Mouse (Mus musculus) ES-CJ7 (cell line): Measurements from ENCODE around the gene Abhd5.

Experiments used
- DNase-seq: peaks from one replicate; pipeline ENCODE4 v3.0.0; 2011; ENCODE audit warnings: low read depth, low spot score

Gene Abhd5

GRCm38 (mm10) chr9:122351303-122352024 lies at the start of gene Abhd5:
TSS of gene Abhd5 (plus strand) at chr9:122351608.
- peak; percentile 91 for DNase-seq

DNA sequence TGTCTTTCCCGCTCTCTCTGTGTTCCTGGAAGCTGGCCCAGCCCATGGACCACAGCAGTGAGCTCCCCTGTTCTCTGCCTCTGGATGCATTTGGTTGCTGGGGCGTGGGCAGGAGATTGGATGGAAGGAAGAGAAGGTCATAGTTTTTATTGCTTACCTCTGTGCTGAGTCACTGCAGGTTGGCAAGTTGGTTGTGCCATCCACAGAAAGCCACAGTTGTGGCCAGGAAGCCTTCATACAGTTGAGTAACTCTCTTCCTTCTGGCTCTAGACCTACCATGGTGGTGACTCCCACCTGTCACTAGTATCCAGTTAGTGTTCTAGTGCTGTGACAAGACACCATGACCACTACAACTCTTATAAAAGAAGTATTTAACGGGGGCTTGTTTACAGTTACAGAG lies 46.1 kb upstream of the Abhd5 start:
- no peak for DNase-seq

DNA sequence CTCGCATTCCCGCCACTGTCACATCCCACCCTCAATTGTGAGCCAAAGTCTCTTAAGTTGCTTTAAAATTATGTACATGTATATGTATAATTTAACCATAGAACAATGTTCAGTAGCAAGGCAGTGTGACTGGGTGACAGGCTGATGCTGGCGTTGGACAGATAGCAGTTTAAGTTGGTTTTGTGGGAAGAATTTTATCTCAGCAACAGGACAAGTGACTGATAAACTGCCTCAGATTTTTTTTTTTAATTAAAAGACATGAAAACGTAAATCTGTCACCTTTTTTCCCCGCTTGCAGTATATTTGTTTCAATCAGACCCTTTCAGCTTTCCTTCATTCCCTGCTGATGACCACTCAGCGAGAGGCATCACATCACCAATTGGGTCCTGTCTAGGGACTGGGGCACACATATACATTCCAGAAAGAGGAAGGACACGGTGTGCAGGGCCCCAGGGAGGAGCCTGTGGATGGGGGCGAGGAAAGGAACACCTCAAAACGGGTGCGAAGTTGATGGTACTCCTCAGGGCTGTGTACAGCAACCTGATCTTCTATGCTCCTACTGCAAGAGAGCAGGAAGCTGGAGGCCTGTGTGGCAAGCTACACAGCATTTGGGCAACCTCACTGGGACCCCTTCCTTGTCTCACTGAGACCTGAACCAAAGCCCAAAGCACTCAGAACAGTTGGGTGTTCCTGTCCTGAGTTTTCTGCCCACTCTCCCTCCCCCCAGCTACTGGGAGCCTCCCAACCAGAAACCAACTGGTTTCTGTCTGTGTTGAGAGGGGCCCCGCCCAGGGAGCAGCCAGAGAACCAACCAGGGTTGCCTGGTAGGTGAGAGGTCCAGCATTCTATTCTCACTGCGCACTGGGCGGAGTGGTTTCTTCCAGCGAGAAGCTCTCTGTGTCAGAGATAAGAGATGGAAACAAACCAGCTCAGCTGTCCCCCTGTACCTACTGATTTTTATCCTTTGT lies 42.1 kb upstream of the Abhd5 start:
- peak; percentile 58 for DNase-seq

DNA sequence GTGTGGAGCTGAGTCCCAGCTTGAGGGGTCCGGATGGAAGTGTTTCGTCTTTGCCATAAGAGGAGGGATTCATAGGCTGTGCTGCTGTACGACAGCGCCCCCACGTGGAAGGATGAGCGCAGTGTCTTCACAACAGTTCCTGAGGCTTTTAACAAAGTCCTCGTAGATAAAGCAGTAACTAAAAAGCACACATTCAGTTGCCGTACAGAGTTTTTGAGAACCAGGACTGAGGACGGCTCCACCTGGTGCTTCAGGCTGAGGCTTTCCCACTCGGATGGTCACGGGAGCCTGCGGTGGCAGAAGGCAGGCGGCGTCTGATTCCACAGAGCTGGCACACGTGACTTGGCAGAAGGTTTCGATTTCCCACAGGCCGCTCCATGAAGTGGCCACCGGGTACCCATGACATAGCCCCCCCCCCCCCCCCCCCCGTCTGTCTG lies 40.8 kb upstream of the Abhd5 start:
- DNase-seq: peak; percentile 85

GRCm38 (mm10) chr9:122311051-122311760 lies 40.2 kb upstream of the Abhd5 start:
- peak; percentile 20 for DNase-seq

GRCm38 (mm10) chr9:122312296-122312990 lies 39.0 kb upstream of the Abhd5 start:
- DNase-seq: no peak

DNA sequence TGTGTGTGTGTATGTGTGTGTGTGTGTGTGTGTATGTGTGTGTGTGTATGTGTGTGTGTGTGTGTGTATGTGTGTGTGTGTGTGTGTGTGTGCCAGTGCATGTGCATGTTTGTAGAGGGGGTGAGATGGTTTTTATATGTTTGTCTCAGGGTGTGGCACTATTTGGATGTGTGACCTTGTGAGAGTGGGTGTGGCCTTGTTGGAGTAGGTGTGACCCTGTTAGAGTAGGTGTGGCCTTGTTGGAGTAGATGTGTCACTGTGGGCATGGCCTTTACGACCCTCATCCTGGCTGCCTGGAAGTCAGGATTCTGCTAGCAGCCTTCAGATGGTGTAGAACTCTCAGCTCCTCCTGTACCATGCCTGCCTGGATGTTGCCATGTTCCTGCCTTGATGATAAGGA lies 38.3 kb upstream of the Abhd5 start:
- peak; percentile 18 for DNase-seq

GRCm38 (mm10) chr9:122314386-122314785 lies 37.0 kb upstream of the Abhd5 start:
- DNase-seq: no peak

GRCm38 (mm10) chr9:122314942-122315341 lies 36.5 kb upstream of the Abhd5 start:
- peak; percentile 54 for DNase-seq

- DNase-seq: no peak
Measured at GRCm38 (mm10) chr9:122315501-122315900, 35.9 kb upstream of the Abhd5 start.

- no peak for DNase-seq
Measured at GRCm38 (mm10) chr9:122316562-122316961, 34.8 kb upstream of the Abhd5 start.

- no peak for DNase-seq
Measured at GRCm38 (mm10) chr9:122320626-122321025, 30.8 kb upstream of the Abhd5 start.

- DNase-seq: no peak
Measured at GRCm38 (mm10) chr9:122322356-122322755, 29.1 kb upstream of the Abhd5 start.

- no peak for DNase-seq
Measured at GRCm38 (mm10) chr9:122325996-122326395, 25.4 kb upstream of the Abhd5 start.

DNA sequence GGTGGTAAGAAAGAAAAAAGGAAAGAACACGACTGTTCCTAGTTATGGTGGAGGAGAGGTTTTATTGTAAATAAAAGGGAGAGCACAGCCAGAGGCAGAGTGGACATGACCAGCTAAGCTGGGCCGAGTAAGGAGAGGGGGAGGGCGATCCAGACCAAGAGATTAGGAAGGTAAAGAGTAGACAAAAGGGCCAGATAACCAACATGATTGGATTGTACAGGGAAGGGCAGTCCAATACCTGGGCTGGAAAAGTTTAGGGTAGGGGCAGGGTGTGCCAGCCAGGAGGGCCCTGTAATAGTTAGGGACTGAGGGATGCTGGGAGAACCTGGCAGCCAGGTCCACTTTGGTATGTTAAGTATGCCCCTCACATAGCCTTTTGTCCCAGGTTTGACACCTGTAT lies 23.2 kb upstream of the Abhd5 start:
- no peak for DNase-seq

- DNase-seq: no peak
Measured at GRCm38 (mm10) chr9:122336677-122337076, 14.7 kb upstream of the Abhd5 start.

GRCm38 (mm10) chr9:122337510-122337931 lies 13.9 kb upstream of the Abhd5 start:
- DNase-seq: no peak

DNA sequence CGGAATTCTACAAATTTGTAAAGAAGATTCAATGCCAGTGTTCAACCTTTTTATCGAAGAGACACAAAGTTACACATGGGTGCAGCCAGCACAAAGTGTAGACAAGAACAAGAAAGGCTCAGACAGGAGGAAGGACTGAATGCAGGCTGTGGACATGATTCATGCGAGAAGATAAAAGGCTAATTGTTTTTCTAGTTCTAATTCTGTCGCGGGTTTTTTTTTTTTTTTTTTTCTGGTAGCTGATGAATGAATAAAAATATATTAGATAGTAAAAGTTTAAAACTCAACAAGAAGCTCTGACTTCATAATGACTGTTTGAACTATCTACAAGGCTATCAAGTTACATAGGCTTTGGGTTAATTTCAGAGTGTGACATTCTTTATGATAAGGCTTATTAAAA lies 11.4 kb upstream of the Abhd5 start:
- no peak for DNase-seq

DNA sequence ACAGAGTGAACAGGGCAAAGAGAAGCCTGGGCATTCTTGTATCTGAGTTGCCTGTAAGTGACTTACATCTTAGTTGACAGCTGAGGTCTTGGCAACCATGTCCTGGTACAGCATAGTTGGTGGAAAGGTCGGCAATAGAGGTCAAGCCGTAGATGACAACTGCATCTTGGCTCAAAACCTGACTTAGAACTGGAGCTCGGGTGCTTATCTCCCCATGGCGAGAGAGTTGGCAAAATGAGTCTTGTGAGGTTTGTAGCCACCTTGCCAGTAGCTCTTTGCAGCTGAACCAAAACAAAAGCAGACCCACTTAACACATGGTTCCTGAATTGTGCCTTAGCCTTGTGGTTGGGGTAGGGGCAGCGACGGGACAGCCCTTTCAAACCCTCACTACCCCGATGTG lies 8.0 kb upstream of the Abhd5 start:
- DNase-seq: no peak

GRCm38 (mm10) chr9:122344560-122344959 lies 6.8 kb upstream of the Abhd5 start:
- no peak for DNase-seq

DNA sequence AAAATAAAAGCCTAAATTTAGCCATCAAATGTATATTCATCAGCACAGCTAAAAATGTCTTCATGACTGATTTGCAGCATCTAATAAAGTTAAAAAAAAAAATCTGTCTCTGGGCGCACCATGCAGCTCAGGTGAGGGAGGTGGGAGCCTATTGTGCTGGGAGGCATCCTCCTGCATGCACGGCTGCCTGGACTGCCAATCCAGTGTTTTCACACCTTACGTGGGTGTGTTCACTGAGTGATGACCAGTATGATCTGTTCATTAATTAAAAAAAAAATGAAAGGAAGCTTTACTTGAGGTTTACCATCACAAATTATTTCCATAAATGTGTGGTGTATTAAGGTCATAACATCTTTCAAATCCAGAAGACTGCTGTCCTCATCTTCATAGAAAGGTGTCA lies 6.1 kb upstream of the Abhd5 start:
- no peak for DNase-seq
